Mouse (Mus musculus) stomach, postnatal 0 days (tissue): ENCODE data around the gene Sbk1.

Experiments
- CTCF ChIP-seq: IDR thresholded peaks from 2 replicates; pipeline ENCODE4 v1.5.1; 2016; ENCODE audit warnings: antibody characterized with exemption, low read depth, mild to moderate bottlenecking, moderate library complexity
- EP300 ChIP-seq: optimal IDR thresholded peaks from 2 replicates; pipeline ENCODE3; 2016; ENCODE audit warnings: antibody characterized with exemption

GRCm38 (mm10) chr7:126278799-126279198 is 6.4 kb downstream of the Sbk1 start:
- TF ChIP-seq EP300 (no peak), CTCF (no peak)
